Mouse (Mus musculus) brain, embryonic 18.5 days (tissue): ENCODE measurements around the gene Pde4d.

Experiments
- DNase-seq: peaks from one replicate; pipeline ENCODE4 v3.0.0-alpha.2; 2012; ENCODE audit warnings: low read depth, low spot score

Gene Pde4d

GRCm38 (mm10) chr13:109362340-109362739 lies 912.6 kb downstream of the Pde4d start:
- no peak for DNase-seq

- no peak for DNase-seq
Measured at GRCm38 (mm10) chr13:109374465-109374864, 924.7 kb downstream of the Pde4d start.

- no peak for DNase-seq
Measured at GRCm38 (mm10) chr13:109376681-109377080, 926.9 kb downstream of the Pde4d start.

- no peak for DNase-seq
Measured at GRCm38 (mm10) chr13:109380149-109380548, 930.4 kb downstream of the Pde4d start.

GRCm38 (mm10) chr13:109388626-109389220 lies 939.0 kb downstream of the Pde4d start:
- no peak for DNase-seq

- DNase-seq, result no peak
Measured at GRCm38 (mm10) chr13:109402396-109402795, 952.6 kb downstream of the Pde4d start.

- DNase-seq, result no peak
Measured at GRCm38 (mm10) chr13:109402936-109403335, 953.2 kb downstream of the Pde4d start.

GRCm38 (mm10) chr13:109406341-109406740 lies 956.6 kb downstream of the Pde4d start:
- DNase-seq, result no peak

GRCm38 (mm10) chr13:109407371-109407770 lies 957.6 kb downstream of the Pde4d start:
- no peak for DNase-seq

GRCm38 (mm10) chr13:109420426-109420825 lies 970.7 kb downstream of the Pde4d start:
- DNase-seq, result no peak

GRCm38 (mm10) chr13:109424906-109425305 lies 975.2 kb downstream of the Pde4d start:
- no peak for DNase-seq

GRCm38 (mm10) chr13:109425548-109425947 lies 975.8 kb downstream of the Pde4d start:
- DNase-seq, result no peak

GRCm38 (mm10) chr13:109426058-109426457 lies 976.3 kb downstream of the Pde4d start:
- DNase-seq, result no peak

- DNase-seq, result no peak
Measured at GRCm38 (mm10) chr13:109427541-109427940, 977.8 kb downstream of the Pde4d start.

GRCm38 (mm10) chr13:109429544-109429943 lies 979.8 kb downstream of the Pde4d start:
- no peak for DNase-seq

GRCm38 (mm10) chr13:109437231-109437776 lies 987.6 kb downstream of the Pde4d start:
- DNase-seq, result no peak

- DNase-seq, result no peak
Measured at GRCm38 (mm10) chr13:109439436-109440161, 989.9 kb downstream of the Pde4d start.

- peak; percentile 89 for DNase-seq
Measured at GRCm38 (mm10) chr13:109440331-109440730, 990.6 kb downstream of the Pde4d start.

GRCm38 (mm10) chr13:109440881-109441280 lies 991.1 kb downstream of the Pde4d start:
- peak; percentile 88 for DNase-seq

GRCm38 (mm10) chr13:109441401-109441973 lies 991.7 kb downstream of the Pde4d start:
- DNase-seq, result peak; percentile 40

GRCm38 (mm10) chr13:109446138-109446537 lies 996.4 kb downstream of the Pde4d start:
- no peak for DNase-seq

- DNase-seq, result no peak
Measured at GRCm38 (mm10) chr13:109448121-109448520, 998.4 kb downstream of the Pde4d start.

GRCm38 (mm10) chr13:109474344-109474743 lies 1024.6 kb downstream of the Pde4d start:
- no peak for DNase-seq
